Mouse (Mus musculus) cortical plate, adult 2 months (tissue): ENCODE measurements at regions not wholly inside any gene's neighbourhood (a gene's known extent, or its start where the extent isn't known, plus 50 kb on each side); places are given as distances from the start of the nearest gene placed in this dataset.

ENCODE experiments used
- CTCF ChIP-seq: fragments of 200-500 bp; IDR thresholded peaks from 2 replicates; pipeline ENCODE4 v1.5.1; 2011; ENCODE audit warnings: mild to moderate bottlenecking, control low read depth, low read length; ENCODE audit not compliant: insufficient read depth; ENCODE audit errors: extremely low read depth
- POLR2A ChIP-seq: fragments of 200-500 bp; IDR thresholded peaks from 2 replicates; pipeline ENCODE4 v1.6.1; 2011; ENCODE audit warnings: mild to moderate bottlenecking, low read length, control low read depth; ENCODE audit not compliant: insufficient read depth; ENCODE audit errors: extremely low read depth

DNA sequence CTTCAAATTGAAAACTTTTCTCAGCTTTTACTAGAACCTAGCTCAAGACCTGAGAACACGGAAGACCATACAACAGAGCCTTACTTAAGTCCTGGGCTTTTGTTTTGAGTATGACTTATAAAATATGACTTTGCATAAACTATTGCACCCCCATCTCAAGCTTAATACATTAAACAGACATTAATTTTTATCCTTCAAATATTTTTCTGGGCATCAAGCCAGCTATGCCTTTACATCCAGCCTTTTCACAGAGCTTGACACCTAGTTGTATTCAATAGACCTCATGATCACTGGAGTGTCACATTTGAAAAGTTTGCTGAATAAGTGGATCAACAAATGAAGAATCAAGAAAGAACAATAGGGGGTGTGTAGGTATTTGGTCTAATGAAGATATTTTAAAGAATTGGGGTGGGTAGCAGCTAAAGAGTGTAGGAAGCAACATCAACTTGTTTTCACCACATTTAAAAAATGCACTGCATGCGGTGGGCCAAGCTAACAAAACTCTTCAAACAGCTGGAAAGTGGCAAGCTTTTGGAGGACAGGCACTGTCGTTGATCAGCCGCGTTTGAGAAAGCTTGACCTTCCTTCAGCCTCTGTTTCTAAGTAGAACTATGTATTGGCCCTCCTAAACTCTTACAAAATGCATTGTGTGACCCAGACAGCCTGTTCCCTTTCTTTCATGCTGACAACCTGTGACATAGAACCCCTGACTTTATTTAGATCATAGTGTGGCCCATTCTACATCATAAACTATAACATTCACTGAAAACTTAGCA lies 138.2 kb upstream of the Dio2 start:
- TF ChIP-seq CTCF (no peak), POLR2A (no peak)
